Mouse (Mus musculus) megakaryocyte-erythroid progenitor cell, adult 5-6 weeks (primary cell): ENCODE results near the gene Cyb561a3. TPM values are rescaled to one million over a fixed set of nuclear protein-coding genes. Genes with fewer than 3 reads are reported as not detected.
"Not testable (repeated sequence)": the region's sequence is repeated elsewhere in the genome, so short reads cannot be mapped to it uniquely, and the experiment has no call there.

ENCODE experiments used
- ATAC-seq: replicated peaks from 2 replicates; pipeline ENCODE4 v1.8.0; 2016; ENCODE audit warnings: mild to moderate bottlenecking, inconsistent platforms; ENCODE audit not compliant: severe bottlenecking, poor library complexity, low FRiP score, low TSS enrichment
- total RNA-seq, 2 experiments: library from RNA; stranded (forward) in 1 of 2; stranded (reverse) in 1 of 2; fragments of 200-1000, 215-1000 nt in 1 of 2; fragments of >200 nt in 1 of 2; fragmentation: Nextera tagmentation in 1 of 2; gene quantifications; 2 replicates each; pipeline ENCODE4 v1.2.3; 2014 to 2017

The Cyb561a3 gene
- 17.7 and 27.3 TPM in 2 replicates for total RNA-seq (2014; fragmentation: Nextera tagmentation)
- 7.6 and 11.9 TPM in 2 replicates for total RNA-seq (2017)

DNA sequence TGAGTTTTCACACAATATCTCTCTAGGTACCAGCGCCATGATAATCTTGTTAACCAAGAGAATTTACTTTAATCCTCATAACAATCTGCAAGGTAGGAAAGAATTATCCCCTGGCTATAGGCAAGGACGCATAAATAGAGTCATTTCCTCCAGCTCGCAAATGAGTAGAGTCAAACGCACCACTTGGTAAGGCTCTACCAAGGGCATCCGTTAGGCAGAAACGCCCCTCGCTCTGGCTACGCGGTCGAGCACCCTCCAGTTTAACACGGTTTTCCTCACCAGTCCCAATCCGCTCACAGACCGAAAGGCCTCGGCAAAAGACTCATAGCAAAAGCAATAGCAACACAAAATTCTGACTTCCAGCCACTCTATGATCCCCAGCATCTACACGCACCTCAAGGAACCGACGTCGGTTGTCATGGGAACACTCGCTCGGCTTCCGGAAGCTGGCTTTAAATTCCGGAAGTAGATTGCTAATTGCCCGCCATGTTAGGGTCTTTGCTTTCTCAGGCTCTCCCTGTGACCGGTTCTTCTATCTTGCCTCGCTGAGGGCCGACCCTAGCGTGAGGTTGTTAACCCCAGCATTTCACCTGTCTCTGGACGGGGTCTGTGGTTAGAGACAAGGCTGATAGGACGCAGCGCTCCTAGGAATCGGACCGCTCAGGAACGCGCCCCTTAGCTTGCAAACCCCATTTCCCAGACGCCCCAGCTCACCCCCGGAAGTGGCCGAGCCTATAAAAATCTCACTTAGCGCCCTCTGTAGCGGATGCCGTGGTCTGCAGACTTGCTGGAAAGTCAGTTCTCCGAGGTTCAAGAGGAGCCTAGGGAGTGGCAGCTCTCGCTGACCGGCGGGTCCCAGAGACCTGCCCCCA is at the start of gene Cyb561a3, which contains the start of gene Tmem138:
Cyb561a3 (plus strand) TSS at position 483 of the 872 bp plus-strand sequence.
Tmem138 (minus strand) TSS at position 673 of the 872 bp plus-strand sequence.
- ATAC-seq, result peak; percentile 92

DNA sequence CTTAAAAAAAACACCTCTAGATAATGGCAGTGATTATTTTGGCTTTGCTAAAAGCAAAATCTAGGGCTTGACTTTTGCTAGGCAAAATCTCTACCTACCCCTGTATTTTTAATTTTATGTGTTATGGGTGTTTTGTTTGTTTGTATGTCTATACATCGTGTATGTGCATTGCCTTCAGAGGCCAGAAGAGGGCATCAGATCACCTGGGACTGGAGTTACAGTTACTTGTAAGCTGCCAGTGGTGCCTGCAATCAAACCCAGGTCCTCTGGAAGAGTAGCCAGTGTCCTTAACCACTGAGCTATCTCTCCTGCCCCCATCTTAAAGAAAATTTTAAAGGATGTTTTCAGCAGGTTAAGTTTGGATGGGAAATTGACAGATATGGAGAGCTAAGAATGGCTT is 46.9 kb upstream of the Cyb561a3 start:
- no peak for ATAC-seq

DNA sequence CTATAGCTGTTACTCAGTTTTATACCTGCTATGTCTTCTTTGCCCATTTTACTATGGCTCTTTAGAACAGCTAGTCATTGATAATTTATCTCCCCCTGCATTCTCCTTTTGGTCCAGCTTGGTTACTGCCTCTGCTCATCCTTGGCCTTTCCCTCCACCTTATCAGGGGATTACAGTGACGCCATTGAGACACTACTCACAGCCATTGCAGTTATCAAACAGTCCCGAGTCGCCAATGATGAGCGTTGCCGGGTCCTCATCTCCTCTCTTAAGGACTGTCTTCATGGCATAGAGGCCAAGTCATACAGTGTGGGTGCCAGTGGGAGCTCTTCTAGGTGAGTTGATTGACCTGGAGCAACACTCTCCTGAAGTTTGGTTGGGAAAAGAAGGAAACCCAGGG is 37.5 kb upstream of the Cyb561a3 start:
- ATAC-seq, result peak; percentile 59

DNA sequence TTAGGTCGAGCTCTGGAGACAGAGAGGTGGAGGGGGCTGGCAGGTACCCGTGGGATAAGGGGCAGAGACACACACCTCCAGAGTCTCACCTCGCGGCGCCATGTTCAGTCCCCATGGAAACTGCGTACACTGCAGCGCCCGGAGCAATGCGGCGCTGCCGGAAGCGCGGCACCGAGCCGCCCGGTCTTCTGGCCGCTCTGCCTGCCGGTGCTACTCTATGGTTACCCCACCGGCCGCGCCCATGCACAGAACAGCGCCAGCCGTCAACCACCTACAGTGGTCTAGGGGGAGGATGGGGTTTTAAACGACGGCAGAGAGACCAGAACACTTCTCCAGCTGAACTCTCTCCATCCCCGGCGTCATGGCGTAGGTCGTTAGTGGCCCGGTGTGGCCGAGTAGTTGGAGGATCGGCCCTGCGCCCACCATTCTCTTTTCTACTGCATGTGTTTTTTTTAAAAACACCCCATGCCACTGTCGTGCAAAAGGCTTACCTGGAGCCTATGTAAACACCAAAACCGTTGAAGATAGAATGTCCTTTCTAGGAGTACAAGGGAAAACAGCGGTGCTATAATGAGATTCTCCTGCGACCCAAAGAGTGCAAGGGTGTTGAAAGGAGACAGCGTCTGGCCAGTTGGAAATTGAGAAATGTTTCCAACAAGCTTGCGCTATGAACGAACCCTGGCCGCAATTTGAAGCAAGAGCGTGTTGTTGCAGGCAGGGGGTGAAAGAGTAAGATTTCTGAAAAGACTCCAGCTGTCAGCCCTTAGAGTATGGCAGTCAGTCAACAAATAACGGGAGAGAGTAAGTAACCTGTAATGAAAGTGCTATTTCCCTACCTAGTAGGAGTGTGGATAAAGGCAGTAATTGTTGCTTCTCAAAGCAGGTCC is 21.1 kb upstream of the Cyb561a3 start, which contains the start of gene Tmem216:
Tmem216 (minus strand) TSS at position 615 of the 887 bp plus-strand sequence.
- ATAC-seq, result peak; percentile 98

DNA sequence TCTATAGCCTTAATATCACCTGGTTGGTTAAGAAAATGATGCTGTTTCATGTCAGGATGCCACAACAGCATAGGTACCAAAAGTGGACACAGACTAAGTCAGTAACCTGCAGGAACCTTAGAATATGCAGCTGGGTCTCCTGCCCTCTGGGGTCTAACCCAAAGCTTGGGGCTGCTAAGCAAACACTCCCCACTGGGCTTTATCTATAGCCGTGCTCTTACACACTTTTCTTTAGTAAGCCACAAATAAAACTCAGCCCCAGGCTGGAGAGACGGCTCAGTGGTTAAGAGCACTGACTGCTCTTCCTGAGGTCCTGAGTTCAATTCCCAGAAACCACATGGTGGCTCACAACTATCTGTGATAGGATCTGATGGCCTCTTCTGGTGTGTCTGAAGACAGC is 20.0 kb upstream of the Cyb561a3 start:
- no peak for ATAC-seq

DNA sequence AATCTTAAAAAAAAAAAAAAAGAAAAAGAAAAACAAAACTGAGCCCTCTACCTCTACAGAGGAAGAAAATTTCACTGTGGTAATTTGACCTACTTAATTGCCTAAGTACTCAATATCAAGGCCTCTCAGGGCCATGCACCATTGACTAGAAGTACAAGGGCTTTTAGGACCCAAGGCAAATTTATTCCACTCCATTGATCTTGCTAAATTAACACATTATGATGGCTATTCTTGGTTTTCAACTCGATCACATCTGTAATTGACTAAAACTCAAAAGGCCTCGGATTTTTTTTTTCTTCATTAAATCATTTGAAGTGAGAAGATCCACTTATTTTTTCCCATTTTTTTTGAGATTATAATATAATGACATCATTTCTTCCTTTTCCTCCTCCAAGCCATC is 19.5 kb upstream of the Cyb561a3 start:
- ATAC-seq, result no peak

DNA sequence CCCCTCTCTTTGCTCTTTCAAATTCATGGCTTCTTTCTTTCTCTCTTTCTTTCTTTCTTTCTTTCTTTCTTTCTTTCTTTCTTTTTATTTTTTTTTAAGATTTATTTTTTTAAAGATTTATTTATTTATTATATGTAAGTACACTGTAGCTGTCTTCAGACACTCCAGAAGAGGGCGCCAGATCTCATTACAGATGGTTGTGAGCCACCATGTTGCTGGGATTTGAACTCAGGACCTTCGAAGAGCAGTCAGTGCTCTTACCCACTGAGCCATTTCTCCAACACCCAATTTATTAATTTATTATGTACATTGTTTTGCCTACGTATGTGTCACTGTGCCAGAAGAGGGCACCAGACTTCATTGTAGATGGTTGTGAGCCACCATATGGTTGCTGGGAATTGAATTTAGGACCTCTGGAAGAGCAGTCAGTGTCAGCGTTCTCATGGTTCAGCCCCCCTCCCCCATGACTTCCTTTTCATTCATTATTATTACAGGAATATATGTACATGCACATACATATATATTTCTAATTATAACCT is 19.1 kb upstream of the Cyb561a3 start:
- not testable (repeated sequence) for ATAC-seq

DNA sequence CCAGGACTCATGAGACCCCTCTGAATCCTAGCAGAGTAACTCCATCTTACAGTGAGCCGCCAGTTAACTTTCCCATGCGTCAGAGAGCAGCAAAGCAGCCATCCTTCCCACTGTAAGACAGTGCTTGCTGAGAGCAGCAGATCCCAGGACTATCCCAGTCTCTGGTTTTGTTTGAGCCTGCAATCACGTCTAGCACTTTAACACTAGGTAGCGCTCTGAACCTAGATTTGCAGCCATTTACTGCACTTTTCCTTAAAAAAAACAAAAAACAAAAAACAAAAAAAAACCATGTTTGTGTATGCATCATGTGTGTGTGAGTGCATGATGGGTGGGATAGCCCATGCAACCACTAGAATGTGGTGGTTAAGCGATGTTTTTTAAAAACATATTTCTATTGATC is 16.9 kb upstream of the Cyb561a3 start:
- no peak for ATAC-seq

DNA sequence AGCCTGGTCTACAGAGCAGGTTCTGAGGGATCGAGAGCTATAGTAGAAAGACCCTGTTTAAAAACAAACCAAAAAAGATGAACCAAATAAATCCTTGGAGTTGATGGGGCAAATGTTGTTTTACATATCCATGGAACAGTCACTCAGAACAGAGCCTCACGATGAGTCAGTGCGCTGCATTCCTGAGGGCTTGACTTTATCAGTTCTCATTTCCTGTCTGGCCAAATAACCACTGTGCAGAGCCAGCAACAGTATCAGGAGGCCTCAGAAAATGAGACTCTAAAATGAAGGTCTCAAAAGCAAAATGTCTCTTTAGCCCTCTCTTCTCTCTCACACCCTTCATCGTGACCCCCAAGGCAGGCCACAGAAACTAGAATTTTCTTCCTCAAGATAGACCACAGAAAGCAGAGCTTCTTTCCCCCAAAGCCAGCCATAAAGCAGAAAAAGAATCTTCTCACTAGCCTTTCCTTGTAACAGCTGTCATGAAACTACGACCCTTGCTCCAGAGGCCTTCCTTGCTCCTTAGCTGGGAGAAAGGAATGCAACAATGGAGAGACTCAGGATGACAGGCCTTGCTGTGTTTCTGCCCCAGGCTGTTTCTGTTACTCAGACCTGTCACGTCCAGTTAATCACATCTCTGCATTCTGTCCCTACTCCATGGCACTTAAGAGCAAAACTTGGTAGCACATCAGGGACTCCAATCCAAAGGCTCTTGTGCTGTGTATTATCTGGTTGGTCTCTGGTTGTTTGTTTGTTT is 15.2 kb upstream of the Cyb561a3 start:
- no peak for ATAC-seq

DNA sequence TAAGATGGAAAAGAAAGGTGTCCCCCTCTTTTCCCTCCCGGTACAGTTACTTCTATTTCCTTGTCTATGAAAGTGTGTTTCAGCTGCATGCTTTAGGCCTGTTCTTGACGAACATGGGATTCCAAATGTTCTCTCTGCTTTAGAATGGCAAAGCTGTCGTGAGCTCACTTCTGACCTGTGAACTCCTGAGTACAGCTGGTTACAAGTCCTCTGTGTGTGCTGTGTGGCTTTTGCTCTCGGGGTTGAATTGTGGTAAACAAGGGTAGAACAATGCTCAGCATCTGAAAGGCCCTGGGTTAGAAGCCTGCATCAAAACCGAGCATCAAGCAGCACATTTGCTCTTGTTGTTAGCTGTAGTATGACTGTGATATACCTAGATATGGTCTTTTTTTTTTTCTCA is 14.6 kb upstream of the Cyb561a3 start:
- ATAC-seq, result no peak

DNA sequence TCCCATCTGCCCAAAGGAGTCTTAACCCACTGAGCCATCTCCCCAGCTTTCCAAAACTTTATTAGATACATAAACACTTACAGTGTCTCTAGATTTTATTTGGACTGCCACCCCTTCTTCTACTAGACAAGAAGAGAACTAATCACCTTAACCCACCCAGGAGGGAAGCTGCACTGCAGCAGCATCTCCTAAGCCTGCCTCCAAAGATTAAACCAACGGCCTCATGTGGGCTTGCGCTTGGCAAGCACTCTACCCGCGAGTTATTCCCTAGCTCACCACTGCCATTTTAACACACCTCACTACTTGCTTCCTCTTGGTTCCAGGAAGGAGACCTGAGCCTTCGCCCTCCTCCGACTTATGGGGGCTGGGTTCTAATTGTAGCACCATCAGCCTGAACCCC is 12.7 kb upstream of the Cyb561a3 start:
- peak; percentile 80 for ATAC-seq

DNA sequence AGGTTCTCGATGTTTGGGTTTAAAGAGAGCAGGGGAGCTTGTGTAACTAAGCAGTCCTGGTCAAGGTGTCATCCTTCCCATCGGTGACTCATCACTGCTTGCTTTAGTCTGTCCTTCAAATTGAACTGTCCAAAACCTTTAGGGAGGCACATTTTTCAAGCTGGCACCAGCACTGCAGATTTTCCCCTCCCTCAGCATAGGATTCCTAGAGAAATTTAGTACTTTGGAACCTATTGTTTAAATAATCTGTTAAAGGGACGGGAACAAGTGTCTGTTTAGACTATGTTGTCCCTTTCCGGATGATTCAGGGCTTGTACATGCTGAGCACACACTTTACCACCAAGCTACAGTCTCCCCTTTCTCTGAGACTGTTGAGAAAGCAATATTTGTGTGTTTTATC is 11.8 kb upstream of the Cyb561a3 start:
- ATAC-seq, result no peak

DNA sequence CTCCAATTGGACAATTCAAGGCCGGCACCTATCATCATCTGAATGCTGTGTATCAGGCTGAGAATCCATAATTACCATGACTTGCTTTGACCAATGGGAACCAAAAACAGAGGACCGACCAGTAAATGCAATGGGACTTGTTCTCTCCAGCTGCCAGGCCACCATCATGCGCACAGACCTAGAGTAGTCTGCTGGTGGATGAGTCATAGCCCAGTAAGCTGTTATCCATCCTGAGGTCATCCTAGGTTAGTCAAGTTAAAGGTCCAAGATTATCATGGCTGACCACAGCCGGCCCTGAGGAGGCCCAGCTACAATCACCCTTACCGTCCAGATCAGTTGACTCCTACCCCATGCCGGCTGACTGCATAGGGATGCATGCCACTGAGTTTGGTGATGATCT is 7.3 kb upstream of the Cyb561a3 start:
- no peak for ATAC-seq

DNA sequence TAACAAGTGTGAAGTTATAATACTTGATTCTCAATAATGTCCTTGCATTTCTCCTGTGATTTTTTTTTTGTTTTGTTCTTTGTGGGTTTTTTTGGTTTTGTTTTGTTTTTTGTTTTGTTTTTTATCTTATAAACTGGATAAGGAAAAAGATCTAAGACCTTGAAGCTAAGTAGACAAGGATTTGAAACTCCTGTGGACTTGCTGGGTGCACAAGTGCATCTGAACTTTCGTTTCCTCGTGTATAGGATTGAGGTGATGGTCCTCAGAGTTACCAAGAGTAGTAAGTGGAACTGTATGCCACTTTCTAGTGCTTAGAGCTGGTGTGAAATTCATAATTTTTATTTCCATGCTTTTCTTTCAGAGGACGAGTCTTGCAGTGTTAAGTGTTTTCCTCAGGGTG is 3.1 kb downstream of the Cyb561a3 start:
- no peak for ATAC-seq

DNA sequence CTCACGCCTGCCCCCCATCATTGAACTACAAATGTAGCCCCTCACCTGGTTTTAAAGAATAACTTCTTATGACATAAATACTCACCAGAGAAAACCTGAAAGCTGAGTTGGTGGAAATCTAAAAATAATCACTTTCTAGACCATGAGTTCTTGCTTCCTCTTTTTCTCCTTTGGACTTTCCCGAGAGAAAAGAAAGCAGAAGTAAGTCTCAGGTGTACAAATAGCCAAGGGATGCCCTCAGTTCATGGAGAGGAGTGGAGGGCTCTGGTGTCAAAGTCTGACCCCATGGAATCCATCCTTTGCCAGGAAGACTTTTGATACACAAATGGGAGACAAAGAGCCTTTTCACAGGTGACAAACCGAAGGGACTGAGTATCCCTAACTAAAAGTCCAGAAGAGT is 3.8 kb downstream of the Cyb561a3 start:
- ATAC-seq, result no peak

DNA sequence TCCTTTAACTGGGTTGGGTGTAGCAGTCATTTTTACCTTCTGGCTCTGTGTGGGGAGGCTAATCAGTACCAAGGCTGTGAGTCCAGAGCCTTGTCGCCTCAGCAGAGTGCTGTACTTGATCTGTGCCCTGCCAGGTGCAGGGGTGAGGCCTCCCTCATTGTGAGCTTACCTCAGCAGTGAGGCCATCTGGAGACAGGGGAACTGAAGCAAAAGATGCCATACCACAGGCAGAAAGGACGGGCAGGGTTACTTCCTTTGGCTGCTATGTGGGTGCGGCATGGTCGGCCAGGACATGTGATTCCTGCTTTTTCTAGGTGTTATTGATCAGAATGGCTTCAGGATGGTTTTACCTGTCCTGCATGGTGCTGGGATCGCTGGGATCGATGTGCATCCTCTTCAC is 5.0 kb downstream of the Cyb561a3 start:
- 0 out of 2 replicates have a peak, but pooled peaks have one; percentile 2 for ATAC-seq

DNA sequence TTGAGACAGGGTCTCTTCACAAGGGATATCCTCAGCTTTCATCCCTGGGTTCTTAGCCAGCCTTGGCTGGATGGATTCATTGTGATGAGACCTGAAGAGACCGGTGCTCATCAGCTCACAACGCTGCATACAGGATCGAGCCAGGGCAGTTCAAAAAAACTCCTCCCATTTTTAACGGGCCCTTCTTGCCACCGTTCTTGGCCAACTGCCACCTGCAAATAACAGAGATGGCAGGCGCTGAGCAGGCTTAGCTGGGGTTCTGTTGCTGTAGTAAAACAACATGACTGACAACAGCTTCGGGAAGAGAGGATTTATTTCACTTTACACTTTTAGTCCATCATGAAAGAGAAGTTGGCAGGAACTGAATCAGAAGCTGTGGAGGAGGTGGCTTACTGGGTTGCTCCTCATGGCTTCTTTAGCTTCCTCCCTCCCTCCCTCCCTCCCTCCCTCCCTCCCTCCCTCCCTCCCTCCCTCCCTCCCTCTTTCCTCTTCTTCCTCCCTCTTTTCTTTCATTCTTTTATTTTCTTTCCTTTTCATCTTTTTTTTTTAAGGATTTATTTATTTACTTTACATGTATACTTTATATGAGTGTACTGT is 6.7 kb downstream of the Cyb561a3 start:
- peak; percentile 63 for ATAC-seq

DNA sequence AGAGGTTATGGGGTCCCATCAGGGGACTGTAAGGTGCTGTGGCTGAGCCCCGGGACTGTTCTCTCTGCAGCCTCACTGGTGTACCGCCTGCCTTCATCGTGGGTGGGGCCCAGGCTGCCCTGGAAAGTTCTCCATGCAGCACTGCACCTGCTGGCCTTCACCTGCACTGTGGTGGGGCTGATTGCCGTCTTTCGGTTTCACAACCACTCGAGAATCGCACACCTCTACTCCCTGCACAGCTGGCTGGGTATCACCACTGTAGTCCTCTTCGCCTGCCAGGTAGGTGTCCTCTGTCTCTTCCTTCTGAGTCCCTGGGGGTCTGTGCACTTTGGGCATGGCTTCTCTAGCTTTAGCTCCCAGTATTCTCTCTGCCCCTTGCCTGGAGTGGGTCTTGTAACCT is 8.1 kb downstream of the Cyb561a3 start:
- ATAC-seq, result no peak

DNA sequence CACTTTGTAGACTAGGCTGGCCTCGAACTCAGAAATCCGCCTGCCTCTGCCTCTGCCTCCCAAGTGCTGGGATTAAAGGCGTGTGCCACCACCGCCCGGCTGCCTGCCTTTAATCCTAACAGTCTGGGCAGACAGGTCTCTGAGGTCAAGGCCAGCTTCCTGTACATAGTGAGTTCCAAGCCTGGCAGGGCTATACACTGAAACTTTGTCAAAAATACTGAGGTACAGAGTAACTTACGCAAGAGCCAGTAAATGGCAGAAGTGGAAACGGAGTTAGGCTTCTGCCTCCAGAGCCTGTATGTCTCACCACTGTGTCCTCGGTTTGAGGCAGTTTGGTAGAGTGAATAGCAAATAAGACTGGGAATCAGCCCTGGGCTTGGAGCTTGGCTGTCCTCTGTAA is 10.3 kb downstream of the Cyb561a3 start:
- no peak for ATAC-seq
